Mouse (Mus musculus): ENCODE results near the gene Nr3c2. TPM values are rescaled to one million over a fixed set of nuclear protein-coding genes. Genes with fewer than 3 reads are reported as not detected.
A peak's percentile ranks its signal among the peaks of the same experiment; 100 is the strongest.

The Nr3c2 gene
- total and polyA plus RNA-seq, 3 experiments, result 4.4 to 14.7 (median 13.1) TPM

- no peak for DNase-seq
Observed at GRCm38 (mm10) chr8:77250094-77250493, 350.9 kb downstream of the Nr3c2 start.

GRCm38 (mm10) chr8:77251134-77251533, 351.9 kb downstream of the Nr3c2 start:
- no peak for DNase-seq

GRCm38 (mm10) chr8:77254466-77254865, 355.2 kb downstream of the Nr3c2 start:
- no peak for DNase-seq

GRCm38 (mm10) chr8:77256450-77257084, 357.3 kb downstream of the Nr3c2 start:
- DNase-seq, result no peak

- DNase-seq, result no peak
Observed at GRCm38 (mm10) chr8:77257085-77257451, 357.8 kb downstream of the Nr3c2 start.

- DNase-seq, result no peak
Observed at GRCm38 (mm10) chr8:77261215-77261614, 362.0 kb downstream of the Nr3c2 start.

GRCm38 (mm10) chr8:77262216-77263009, 363.2 kb downstream of the Nr3c2 start:
- DNase-seq, result peak; percentile 50

- no peak for DNase-seq
Observed at GRCm38 (mm10) chr8:77267941-77268405, 368.7 kb downstream of the Nr3c2 start.

GRCm38 (mm10) chr8:77272136-77272535, 372.9 kb downstream of the Nr3c2 start:
- DNase-seq, result no peak

- peak; percentile 66 for DNase-seq
Observed at GRCm38 (mm10) chr8:77275571-77275970, 376.3 kb downstream of the Nr3c2 start.

GRCm38 (mm10) chr8:77276827-77277226, 377.6 kb downstream of the Nr3c2 start:
- DNase-seq, result peak; percentile 30

GRCm38 (mm10) chr8:77278246-77278645, 379.0 kb downstream of the Nr3c2 start:
- no peak for DNase-seq

- DNase-seq, result no peak
Observed at GRCm38 (mm10) chr8:77279977-77280376, 380.7 kb downstream of the Nr3c2 start.

- DNase-seq, result no peak
Observed at GRCm38 (mm10) chr8:77282605-77283236, 383.5 kb downstream of the Nr3c2 start.

- DNase-seq, result no peak
Observed at GRCm38 (mm10) chr8:77284473-77284872, 385.2 kb downstream of the Nr3c2 start.

- DNase-seq, result no peak
Observed at GRCm38 (mm10) chr8:77288065-77288464, 388.8 kb downstream of the Nr3c2 start.

- no peak for DNase-seq
Observed at GRCm38 (mm10) chr8:77288492-77288891, 389.2 kb downstream of the Nr3c2 start.

GRCm38 (mm10) chr8:77292120-77292519, 392.9 kb downstream of the Nr3c2 start:
- DNase-seq, result no peak

- no peak for DNase-seq
Observed at GRCm38 (mm10) chr8:77292649-77293048, 393.4 kb downstream of the Nr3c2 start.

GRCm38 (mm10) chr8:77294599-77294998, 395.4 kb downstream of the Nr3c2 start:
- DNase-seq, result no peak
